Mouse (Mus musculus) CH12.LX (cell line): ENCODE measurements around the gene Ren1. TPM values are rescaled to one million over a fixed set of nuclear protein-coding genes. Genes with fewer than 3 reads are reported as not detected.

Source experiments
- DNase-seq: peaks from one replicate; pipeline ENCODE4 v3.0.0-alpha.2; 2013; ENCODE audit errors: extremely low read depth
- H3K27ac ChIP-seq: 2 replicates; pipeline ENCODE4 v1.5.1; 2012; ENCODE audit warnings: low read depth, mild to moderate bottlenecking, control low read depth, moderate library complexity; ENCODE audit not compliant: insufficient read depth
- H3K27me3 ChIP-seq: replicated peaks from 2 replicates; pipeline ENCODE3; 2012; ENCODE audit warnings: inconsistent platforms
- H3K36me3 ChIP-seq, 2 experiments: replicated peaks in 1 of 2; 2 replicates each; pipeline versions ENCODE3 to v1.6.1; 2012; ENCODE audit warnings: inconsistent platforms in 1 of 2, low read length in 1 of 2, mild to moderate bottlenecking in 1 of 2, mixed read lengths in 1 of 2, moderate library complexity in 1 of 2; ENCODE audit not compliant: control insufficient read depth in 1 of 2, insufficient read depth in 1 of 2
- H3K4me1 ChIP-seq, 2 experiments: 2 replicates each; pipeline ENCODE4 v1.6.1; 2012; ENCODE audit warnings: inconsistent platforms in 1 of 2, moderate library complexity in 1 of 2; ENCODE audit not compliant: insufficient read depth in 2 of 2, control insufficient read depth in 1 of 2
- H3K4me2 ChIP-seq: 2 replicates; pipeline ENCODE4 v1.6.1; 2012; ENCODE audit warnings: low read depth, mild to moderate bottlenecking, control low read depth; ENCODE audit not compliant: poor library complexity, insufficient read depth, severe bottlenecking
- H3K4me3 ChIP-seq, 3 experiments: fragments of 150-350 bp in 1 of 3; sonication (generic) in 1 of 3; replicated peaks in 1 of 3; 2 replicates each; pipeline versions ENCODE3 to v1.5.1; 2011 to 2012; ENCODE audit warnings: low read depth in 2 of 3, low read length in 2 of 3, mild to moderate bottlenecking in 2 of 3, moderate library complexity in 2 of 3, control low read depth in 1 of 3, improper control_type of control experiment in 1 of 3, inconsistent platforms in 1 of 3, mixed read lengths in 1 of 3; ENCODE audit not compliant: poor library complexity in 1 of 3
- H3K79me2 ChIP-seq: replicated peaks from 2 replicates; pipeline ENCODE4 v1.6.1; 2012; ENCODE audit warnings: mild to moderate bottlenecking, moderate library complexity; ENCODE audit not compliant: control insufficient read depth, poor library complexity, insufficient read depth, severe bottlenecking; ENCODE audit errors: extremely low read depth
- H3K9ac ChIP-seq: 2 replicates; pipeline ENCODE4 v1.6.1; 2012; ENCODE audit warnings: low read depth, mild to moderate bottlenecking, control low read depth, moderate library complexity; ENCODE audit not compliant: insufficient read depth
- H3K9me3 ChIP-seq: replicated peaks from 2 replicates; pipeline ENCODE3; 2012; ENCODE audit warnings: low read length, inconsistent platforms, mixed read lengths
- BHLHE40 ChIP-seq: IDR thresholded peaks from 2 replicates; pipeline ENCODE4 v1.6.1; 2011; ENCODE audit warnings: mild to moderate bottlenecking, low read depth, low read length, improper control_type of control experiment
- CTCF ChIP-seq, 2 experiments: IDR thresholded peaks in 1 of 2; conservative IDR thresholded peaks in 1 of 2; 2 replicates each; pipeline ENCODE4 v1.5.1; 2011 to 2012; ENCODE audit warnings: low read depth in 2 of 2, low read length in 2 of 2, improper control_type of control experiment in 1 of 2, inconsistent platforms in 1 of 2, mild to moderate bottlenecking in 1 of 2, moderate library complexity in 1 of 2
- ELF1 ChIP-seq: IDR thresholded peaks from 2 replicates; pipeline ENCODE4 v1.6.1; 2014; ENCODE audit warnings: low read depth, mild to moderate bottlenecking, inconsistent platforms, low read length, improper control_type of control experiment
- EP300 ChIP-seq: IDR thresholded peaks from 2 replicates; pipeline ENCODE4 v1.6.1; 2011; ENCODE audit warnings: low read length, improper control_type of control experiment
- ETS1 ChIP-seq: conservative IDR thresholded peaks from 2 replicates; pipeline ENCODE4 v1.6.1; 2012; ENCODE audit warnings: low read depth, mild to moderate bottlenecking, inconsistent platforms, low read length, improper control_type of control experiment, moderate library complexity
- GABPA ChIP-seq: IDR thresholded peaks from 2 replicates; pipeline ENCODE4 v1.6.1; 2012; ENCODE audit warnings: low read depth, low read length, improper control_type of control experiment, inconsistent platforms; ENCODE audit not compliant: insufficient replicate concordance
- IRF4 ChIP-seq: IDR thresholded peaks from 2 replicates; pipeline ENCODE4 v1.6.1; 2014; ENCODE audit warnings: low read depth, mild to moderate bottlenecking, inconsistent platforms, low read length, improper control_type of control experiment
- JUN ChIP-seq: IDR thresholded peaks from 2 replicates; pipeline ENCODE4 v1.6.1; 2011; ENCODE audit warnings: low read depth, mild to moderate bottlenecking, low read length, improper control_type of control experiment, moderate library complexity; ENCODE audit not compliant: insufficient read depth
- JUND ChIP-seq: conservative IDR thresholded peaks from 2 replicates; pipeline ENCODE4 v1.6.1; 2011; ENCODE audit warnings: low read depth, low read length, improper control_type of control experiment
- MAFK ChIP-seq: IDR thresholded peaks from 2 replicates; pipeline ENCODE4 v1.6.1; 2011; ENCODE audit warnings: low read length, improper control_type of control experiment; ENCODE audit not compliant: insufficient replicate concordance
- MAX ChIP-seq: IDR thresholded peaks from 2 replicates; pipeline ENCODE4 v1.6.1; 2011; ENCODE audit warnings: low read length, improper control_type of control experiment
- MAZ ChIP-seq: IDR thresholded peaks from 2 replicates; pipeline ENCODE4 v1.6.1; 2012; ENCODE audit warnings: low read depth, mild to moderate bottlenecking, inconsistent platforms, low read length, improper control_type of control experiment, moderate library complexity
- MEF2A ChIP-seq: IDR thresholded peaks from 2 replicates; pipeline ENCODE4 v1.6.1; 2014; ENCODE audit warnings: low read depth, mild to moderate bottlenecking, inconsistent platforms, low read length, improper control_type of control experiment, borderline replicate concordance
- MXI1 ChIP-seq: IDR thresholded peaks from 2 replicates; pipeline ENCODE4 v1.6.1; 2011; ENCODE audit warnings: mild to moderate bottlenecking, low read depth, low read length, improper control_type of control experiment
- MYC ChIP-seq: IDR thresholded peaks from 2 replicates; pipeline ENCODE4 v1.6.1; 2011; ENCODE audit warnings: low read depth, mild to moderate bottlenecking, improper control_type of control experiment, low read length
- NRF1 ChIP-seq: IDR thresholded peaks from 2 replicates; pipeline ENCODE4 v1.6.1; 2014; ENCODE audit warnings: low read depth, mild to moderate bottlenecking, inconsistent platforms, low read length, improper control_type of control experiment, moderate library complexity
- PAX5 ChIP-seq: IDR thresholded peaks from 2 replicates; pipeline ENCODE4 v1.6.1; 2012; ENCODE audit warnings: low read length, inconsistent platforms, mixed read lengths
- POLR2A ChIP-seq: IDR thresholded peaks from 2 replicates; pipeline ENCODE4 v1.6.1; 2011; ENCODE audit warnings: low read depth, mild to moderate bottlenecking, improper control_type of control experiment, low read length
- RAD21 ChIP-seq: IDR thresholded peaks from 2 replicates; pipeline ENCODE4 v1.6.1; 2011; ENCODE audit warnings: low read depth, mild to moderate bottlenecking, low read length, improper control_type of control experiment, moderate library complexity
- RCOR1 ChIP-seq: conservative IDR thresholded peaks from 2 replicates; pipeline ENCODE4 v1.6.1; 2012; ENCODE audit warnings: low read depth, mild to moderate bottlenecking, inconsistent platforms, low read length, improper control_type of control experiment
- SMC3 ChIP-seq: IDR thresholded peaks from 2 replicates; pipeline ENCODE4 v1.6.1; 2011; ENCODE audit warnings: low read depth, low read length, improper control_type of control experiment
- TBP ChIP-seq: conservative IDR thresholded peaks from 2 replicates; pipeline ENCODE4 v1.6.1; 2011; ENCODE audit warnings: low read depth, low read length, improper control_type of control experiment
- UBTF ChIP-seq: IDR thresholded peaks from 2 replicates; pipeline ENCODE4 v1.6.1; 2012; ENCODE audit warnings: low read depth, mild to moderate bottlenecking, inconsistent platforms, low read length, improper control_type of control experiment, moderate library complexity
- USF1 ChIP-seq: IDR thresholded peaks from 2 replicates; pipeline ENCODE4 v1.6.1; 2014; ENCODE audit warnings: low read depth, mild to moderate bottlenecking, inconsistent platforms, low read length, improper control_type of control experiment
- ZKSCAN1 ChIP-seq: IDR thresholded peaks from 2 replicates; pipeline ENCODE4 v1.6.1; 2012; ENCODE audit warnings: low read depth, inconsistent platforms, low read length, improper control_type of control experiment, borderline replicate concordance
- ZMIZ1 ChIP-seq: IDR thresholded peaks from 2 replicates; pipeline ENCODE4 v1.6.1; 2012; ENCODE audit warnings: low read depth, mild to moderate bottlenecking, inconsistent platforms, low read length, improper control_type of control experiment
- dilution Hi-C: fragments of 300-500 bp; cut with MboI; formaldehyde crosslinking; loops from 2 replicates; pipeline ENCODE4 v1.14.3; 2020; ENCODE audit warnings: low sequenced_read_pairs; ENCODE audit not compliant: extremely low pct_unique_long_range_greater_than_20kb, extremely low pct_ligation_motif_present
- in situ Hi-C: fragments of 300-500 bp; cut with MboI; formaldehyde crosslinking; loops from 3 replicates; pipeline ENCODE4 v1.14.3; 2019; ENCODE audit warnings: low sequenced_read_pairs, low pct_ligation_motif_present, low pct_unique_long_range_greater_than_20kb, mixed read lengths
- polyA plus RNA-seq: library from polyadenylated mRNA; unstranded; fragments of >175 nt; gene quantifications from 2 replicates; pipeline ENCODE4 v1.2.1, GENCODE M21; 2012; ENCODE audit warnings: low read depth; ENCODE audit not compliant: insufficient read length
- total RNA-seq, 2 experiments: library from RNA; depleted of rRNA; stranded (reverse); fragments of 300-350 nt in 1 of 2; fragments of >200 nt in 1 of 2; gene quantifications; 2 replicates each; pipeline ENCODE4 v1.2.3; 2012 to 2014

The Ren1 gene
- total and polyA plus RNA-seq, 3 experiments = 0.08 TPM; not detected in 2

DNA sequence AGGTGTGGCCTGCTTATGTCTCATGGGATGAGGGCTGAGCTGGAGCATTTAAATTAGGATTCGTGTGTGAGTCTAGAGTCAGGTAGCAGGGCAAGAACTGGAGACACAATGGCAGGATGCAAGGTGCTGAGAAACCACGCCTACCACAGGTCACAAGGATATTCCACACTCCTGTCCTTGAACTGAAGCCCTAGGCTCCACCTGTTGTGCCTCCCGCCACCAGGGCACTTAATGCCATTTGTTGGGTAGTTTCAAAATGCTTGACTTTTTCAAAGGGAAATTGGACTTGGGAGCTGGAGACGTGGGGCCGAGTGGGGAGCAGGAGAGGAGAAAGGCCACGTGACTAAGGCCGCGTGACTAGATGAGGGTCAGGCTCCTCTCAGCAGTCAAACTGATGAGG lies 24.4 kb upstream of the Ren1 start:
- in situ Hi-C loops = loop anchor here (10.0 kb wide), 1 partner anchor 279 kb away; no protein-coding TSS in a partner anchor
- Histone ChIP-seq H3K4me3 (no peak overlapping the region), H3K9ac (no peak overlapping the region), H3K4me1 (no peaks in the 10 kb centered on the region; a peak in 1 of 4 replicates), H3K36me3 (no peaks in the 10 kb centered on the region), H3K27me3 (peaks cover 71% of the 10 kb centered on the region), H3K4me2 (no peak overlapping the region), H3K9me3 (peaks cover 3% of the 10 kb centered on the region), H3K79me2 (no peaks in the 10 kb centered on the region), H3K27ac (no peak overlapping the region)
- no peak for DNase-seq
- dilution Hi-C loops = no loop called here
- TF ChIP-seq BHLHE40 (no peak), MEF2A (no peak), GABPA (no peak), ETS1 (no peak), ELF1 (no peak), MYC (no peak), POLR2A (no peak), EP300 (no peak), ZKSCAN1 (no peak), MAFK (no peak), MAZ (no peak)

DNA sequence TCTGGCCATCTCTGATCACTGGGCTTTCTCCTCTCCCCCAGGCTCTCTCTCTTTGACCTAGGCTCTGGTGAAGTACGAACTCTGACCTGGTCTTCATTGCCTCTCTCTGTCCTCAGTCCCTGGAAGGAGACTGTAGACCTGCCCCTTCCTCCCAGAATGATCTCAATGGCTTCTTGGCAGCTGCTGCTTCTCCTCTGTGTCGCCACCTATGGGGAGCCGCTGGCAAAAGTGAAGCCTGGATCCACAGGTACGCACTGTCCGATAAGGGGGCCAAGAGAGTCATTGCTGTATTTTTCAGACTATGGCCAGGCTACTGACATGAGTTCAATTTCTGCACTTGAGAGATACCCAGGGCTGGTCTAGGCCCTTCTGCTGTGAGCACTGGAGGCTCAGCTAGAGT lies 23.2 kb upstream of the Ren1 start:
- Histone ChIP-seq H3K4me3 (no peak overlapping the region), H3K36me3 (no peaks in the 10 kb centered on the region), H3K4me1 (no peaks in the 10 kb centered on the region; a peak in 1 of 4 replicates), H3K9me3 (peaks cover 3% of the 10 kb centered on the region), H3K9ac (no peak overlapping the region), H3K27ac (no peak overlapping the region), H3K4me2 (no peak overlapping the region), H3K27me3 (peaks cover 74% of the 10 kb centered on the region), H3K79me2 (no peaks in the 10 kb centered on the region)
- dilution Hi-C loops = no loop called here
- TF ChIP-seq CTCF (conservative IDR thresholded peaks at IDR 0.05 in 1 of 2, IDR thresholded peaks at IDR 0.05 in 1 of 2; ENCODE audit: low read depth in 2 of 2, low read length in 2 of 2) (peak in 1 of 2 experiments; percentile 29; a peak in 2 of 4 replicates), EP300 (no peak)
- in situ Hi-C loops = loop anchor here (10.0 kb wide), 1 partner anchor 278 kb away; no protein-coding TSS in a partner anchor
- DNase-seq = no peak

DNA sequence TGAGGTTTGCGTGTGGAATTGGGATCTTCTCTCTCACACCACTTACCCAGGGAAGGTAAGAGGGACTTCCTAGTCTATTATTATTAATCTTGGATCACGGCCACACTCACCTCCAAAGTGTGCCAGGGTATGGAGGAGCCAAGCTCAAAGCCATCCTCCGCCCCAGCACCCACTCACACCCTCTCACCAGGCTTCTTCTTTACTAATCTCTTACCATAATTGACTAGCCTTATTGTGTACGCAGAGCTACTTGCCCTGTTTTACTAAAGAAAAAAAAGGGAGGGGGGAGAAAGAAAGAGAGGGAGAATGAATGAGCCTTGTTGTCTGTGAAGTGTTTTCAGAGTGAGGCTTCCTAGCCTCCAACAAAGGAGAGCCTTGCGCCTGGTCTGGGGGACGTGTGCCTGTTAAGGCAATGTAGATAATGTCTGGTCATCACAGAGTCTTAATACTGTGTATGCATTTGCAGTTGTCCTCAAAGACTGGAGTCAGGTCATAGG lies 22.0 kb upstream of the Ren1 start:
- H3K4me2 ChIP-seq = no peak overlapping the region
- no peak overlapping the region for H3K27ac ChIP-seq
- dilution Hi-C loops (no loop called here), in situ Hi-C loops (loop anchor here (10.0 kb wide), 1 partner anchor 276 kb away; no protein-coding TSS in a partner anchor)
- H3K9ac ChIP-seq = no peak overlapping the region
- no peaks in the 10 kb centered on the region for H3K4me1 ChIP-seq
- no peak for TF ChIP-seq BHLHE40
- TF ChIP-seq ZKSCAN1 = no peak
- no peak for TF ChIP-seq PAX5
- no peak for TF ChIP-seq USF1
- no peak for TF ChIP-seq ZMIZ1
- no peak for TF ChIP-seq SMC3
- no peak for TF ChIP-seq RAD21
- no peak for TF ChIP-seq JUN
- TF ChIP-seq IRF4 = no peak
- no peak for TF ChIP-seq MAX
- TF ChIP-seq ETS1 = no peak
- no peak for TF ChIP-seq JUND
- TF ChIP-seq TBP = no peak
- no peak for TF ChIP-seq MXI1
- no peak for TF ChIP-seq NRF1
- TF ChIP-seq RCOR1 = no peak
- TF ChIP-seq UBTF = no peak
- no peak for DNase-seq
- no peaks in the 10 kb centered on the region for H3K36me3 ChIP-seq
- no peak overlapping the region for H3K4me3 ChIP-seq
- no peaks in the 10 kb centered on the region for H3K79me2 ChIP-seq
- peaks cover 78% of the 10 kb centered on the region for H3K27me3 ChIP-seq
- H3K9me3 ChIP-seq = peaks cover 3% of the 10 kb centered on the region
